Mouse (Mus musculus) spleen, adult 2 months (tissue): Measurements from ENCODE around the gene Glb1. TPM values are rescaled to one million over a fixed set of nuclear protein-coding genes. Genes with fewer than 3 reads are reported as not detected.

Experiments used
- DNase-seq, 2 experiments: peaks; one replicate each; pipeline versions ENCODE4 v3.0.0 to v3.0.0-alpha.2; 2012 to 2021; ENCODE audit warnings: low spot score in 2 of 2, low read depth in 1 of 2
- H3K27ac ChIP-seq: fragments of 200-500 bp; 2 replicates; pipeline ENCODE4 v1.5.1; 2012; ENCODE audit warnings: low read length, inconsistent platforms; ENCODE audit not compliant: insufficient read depth
- H3K27me3 ChIP-seq: fragments of 200-500 bp; 2 replicates; pipeline ENCODE4 v1.6.1; 2012; ENCODE audit warnings: mild to moderate bottlenecking, moderate library complexity, low read length, inconsistent platforms; ENCODE audit not compliant: control insufficient read depth, insufficient read depth
- H3K36me3 ChIP-seq: fragments of 200-500 bp; 2 replicates; pipeline ENCODE4 v1.6.1; 2012; ENCODE audit warnings: mild to moderate bottlenecking, low read length, inconsistent platforms; ENCODE audit not compliant: control insufficient read depth, insufficient read depth
- H3K4me1 ChIP-seq: fragments of 200-500 bp; 2 replicates; pipeline ENCODE4 v1.6.1; 2011; ENCODE audit warnings: inconsistent platforms; ENCODE audit not compliant: control insufficient read depth, insufficient read depth, insufficient read length
- H3K4me3 ChIP-seq: fragments of 200-500 bp; 2 replicates; pipeline ENCODE4 v1.5.1; 2011; ENCODE audit warnings: mild to moderate bottlenecking, inconsistent platforms; ENCODE audit not compliant: insufficient read depth, insufficient read length; ENCODE audit errors: extremely low read depth
- CTCF ChIP-seq: fragments of 200-500 bp; IDR thresholded peaks from 2 replicates; pipeline ENCODE4 v1.5.1; 2011; ENCODE audit warnings: mild to moderate bottlenecking, inconsistent platforms; ENCODE audit not compliant: insufficient read depth, insufficient read length, insufficient replicate concordance; ENCODE audit errors: extremely low read depth
- POLR2A ChIP-seq: fragments of 200-500 bp; IDR thresholded peaks from 2 replicates; pipeline ENCODE4 v1.6.1; 2011; ENCODE audit warnings: low read depth, low read length, inconsistent platforms
- WGBS: fragments of 180-500 bp; shearing (Covaris S2); methylation state at CpG from one replicate; pipeline ENCODE4 v1.1.7; 2018; 5-methylcytosine and 5-hydroxymethylcytosine counted together
- polyA plus RNA-seq: library from polyadenylated mRNA; depleted of rRNA; stranded (reverse); fragments of >200 nt; gene quantifications from 2 replicates; pipeline ENCODE4 v1.2.3, GENCODE M21; 2012

Glb1 gene
- polyA plus RNA-seq, 1 experiment: 21.8 TPM

DNA sequence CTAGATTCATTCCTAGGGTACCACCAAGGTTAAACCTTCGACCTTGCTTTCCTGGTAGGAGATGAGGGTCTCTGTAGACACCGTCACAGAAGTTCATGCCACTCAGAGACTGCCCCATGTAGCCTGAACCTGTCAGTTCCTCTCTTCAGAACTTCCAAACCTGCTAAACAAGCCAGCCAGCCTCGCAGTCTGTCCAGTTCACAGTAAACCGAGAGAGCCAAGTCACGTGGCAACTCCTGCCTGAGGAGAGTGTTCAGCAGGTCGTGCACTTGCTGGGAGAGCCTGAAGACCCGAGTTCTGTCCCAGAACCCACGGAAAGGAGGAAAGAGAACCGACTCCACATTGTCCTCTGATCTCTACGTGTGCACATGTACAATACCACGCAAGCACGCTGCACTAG is 13.0 kb downstream of the Glb1 start:
- no peak for TF ChIP-seq CTCF
- Histone ChIP-seq H3K27ac (no peak overlapping the region), H3K27me3 (no peaks in the 10 kb centered on the region), H3K4me3 (no peak overlapping the region), H3K4me1 (no peaks in the 10 kb centered on the region), H3K36me3 (peaks cover 4% of the 10 kb centered on the region)
- DNase-seq: no peak
- WGBS: 88% methylated on average over 12 of the region's 12 CpGs

DNA sequence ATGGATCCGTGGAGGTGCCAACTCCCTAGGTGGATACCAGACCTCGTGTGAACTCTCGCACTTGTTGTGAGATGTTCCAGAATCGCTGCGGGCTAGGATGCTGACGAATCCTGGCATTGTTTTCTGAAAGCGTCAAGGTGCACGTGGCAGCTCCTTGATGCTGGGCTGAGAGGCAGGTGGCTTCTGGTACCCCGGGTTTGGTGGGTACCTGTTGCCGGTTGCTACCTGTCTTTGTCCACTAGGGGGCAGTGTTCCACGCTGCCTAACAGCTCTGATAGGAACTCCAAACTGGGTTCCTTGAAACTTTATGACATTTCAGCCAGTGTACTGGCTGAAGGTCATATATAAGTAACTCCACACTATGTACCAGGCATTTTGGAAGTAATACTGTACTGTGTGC is 14.8 kb downstream of the Glb1 start:
- H3K36me3 ChIP-seq: no peaks in the 10 kb centered on the region; the same call in 1 of the 2 replicates
- no peak overlapping the region for H3K27ac ChIP-seq
- DNase-seq: peak in 1 of 2 experiments; percentile 47
- no peaks in the 10 kb centered on the region for H3K4me1 ChIP-seq
- no peak overlapping the region for H3K4me3 ChIP-seq
- TF ChIP-seq POLR2A: no peak
- TF ChIP-seq CTCF: peak; percentile 72; the same call in 1 of the 2 replicates
- 47% methylated on average over 11 of the region's 11 CpGs for WGBS
- H3K27me3 ChIP-seq: no peaks in the 10 kb centered on the region

DNA sequence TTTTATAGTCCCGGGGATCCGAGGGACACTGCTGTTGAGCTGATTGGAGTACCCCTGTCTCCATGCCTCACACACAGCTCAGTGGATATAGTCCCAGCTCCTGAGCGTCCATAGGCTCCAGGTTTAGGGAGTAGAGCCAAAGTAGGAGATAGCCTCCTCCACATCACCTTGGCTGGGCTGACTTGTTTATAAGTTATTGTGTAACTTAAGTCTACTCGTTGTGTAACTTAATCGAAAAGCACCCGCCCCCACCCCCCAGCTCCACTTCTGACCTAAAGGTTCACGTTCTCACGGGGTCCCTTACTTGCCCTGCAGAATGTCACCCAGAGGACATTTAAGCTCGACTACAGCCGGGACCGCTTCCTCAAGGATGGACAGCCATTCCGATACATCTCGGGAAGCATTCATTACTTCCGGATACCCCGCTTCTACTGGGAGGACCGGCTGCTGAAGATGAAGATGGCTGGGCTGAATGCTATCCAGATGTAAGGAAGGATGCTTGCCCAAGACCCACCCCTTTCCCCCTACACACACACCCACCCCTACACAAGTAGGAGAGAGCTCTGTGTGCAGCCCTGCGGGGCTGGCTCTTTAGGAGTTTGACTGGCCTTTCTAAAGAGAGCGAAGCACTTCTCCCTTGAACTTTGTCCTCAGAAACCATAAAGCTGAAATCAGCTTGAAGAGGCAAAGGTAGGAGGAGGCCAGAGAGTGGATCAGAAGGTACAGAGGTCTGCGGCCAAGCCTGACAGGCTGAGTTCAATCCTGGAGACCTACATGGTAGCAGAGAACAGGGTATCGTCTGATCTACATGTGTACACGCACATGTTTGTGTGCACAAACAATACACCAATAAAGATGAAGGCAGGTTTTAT is 16.0 kb downstream of the Glb1 start:
- Histone ChIP-seq H3K4me1 (no peaks in the 10 kb centered on the region), H3K27me3 (no peaks in the 10 kb centered on the region), H3K27ac (no peak overlapping the region), H3K4me3 (no peak overlapping the region), H3K36me3 (no peaks in the 10 kb centered on the region)
- TF ChIP-seq POLR2A (no peak), CTCF (no peak)
- 94% methylated on average over 21 of the region's 21 CpGs for WGBS
- no peak for DNase-seq

DNA sequence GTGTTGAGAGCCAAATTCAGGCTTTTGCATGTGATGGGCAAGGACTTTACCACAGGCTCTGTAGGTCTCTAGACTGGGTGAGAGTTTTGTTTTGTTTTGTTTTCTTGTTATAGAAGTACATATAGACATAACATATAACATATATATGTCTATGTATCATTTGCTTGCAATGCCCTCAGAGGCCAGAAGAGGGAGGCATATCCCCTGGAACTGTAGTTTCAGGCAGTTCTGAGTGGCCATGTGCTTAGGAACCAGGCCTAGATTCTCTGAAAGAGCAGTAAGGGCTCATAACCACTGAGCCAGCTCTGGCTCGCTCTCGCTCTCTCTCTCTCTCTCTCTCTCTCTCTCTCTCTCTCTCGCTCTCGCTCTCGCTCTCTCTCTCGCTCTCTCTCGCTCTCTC is 17.3 kb downstream of the Glb1 start:
- TF ChIP-seq CTCF (peak; percentile 19; the same call in 1 of the 2 replicates), POLR2A (no peak)
- no peaks in the 10 kb centered on the region for H3K36me3 ChIP-seq
- no peak overlapping the region for H3K27ac ChIP-seq
- no peaks in the 10 kb centered on the region for H3K4me1 ChIP-seq
- H3K27me3 ChIP-seq: no peaks in the 10 kb centered on the region
- H3K4me3 ChIP-seq: no peak overlapping the region
- 79% methylated on average over 7 of the region's 7 CpGs for WGBS
- peak in 1 of 2 experiments; percentile 50 for DNase-seq

DNA sequence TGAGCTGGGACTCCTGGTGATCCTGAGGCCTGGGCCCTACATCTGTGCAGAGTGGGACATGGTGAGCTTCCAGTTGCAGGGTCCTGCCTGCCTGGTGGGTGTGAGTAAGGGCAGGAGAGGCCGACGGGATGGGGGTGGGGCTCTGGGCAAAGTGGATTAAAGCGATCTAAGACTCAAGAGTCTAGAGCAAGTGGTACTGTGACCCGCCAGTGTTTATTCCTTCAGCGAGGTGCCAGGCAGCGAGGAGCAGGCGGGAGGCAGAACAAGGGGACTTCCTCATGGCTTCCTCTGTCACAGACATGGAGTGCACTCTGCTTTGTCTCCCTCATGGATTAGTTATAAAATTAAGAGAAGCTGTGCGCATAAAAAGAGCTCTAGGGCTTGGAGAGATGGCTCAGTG is 19.6 kb downstream of the Glb1 start:
- no peak overlapping the region for H3K27ac ChIP-seq
- H3K4me3 ChIP-seq: no peak overlapping the region
- no peaks in the 10 kb centered on the region for H3K4me1 ChIP-seq
- TF ChIP-seq POLR2A (no peak), CTCF (no peak)
- H3K36me3 ChIP-seq: peaks cover 3% of the 10 kb centered on the region; the same call in 1 of the 2 replicates
- no peak for DNase-seq
- 90% methylated on average over 8 of the region's 8 CpGs for WGBS
- H3K27me3 ChIP-seq: no peaks in the 10 kb centered on the region

DNA sequence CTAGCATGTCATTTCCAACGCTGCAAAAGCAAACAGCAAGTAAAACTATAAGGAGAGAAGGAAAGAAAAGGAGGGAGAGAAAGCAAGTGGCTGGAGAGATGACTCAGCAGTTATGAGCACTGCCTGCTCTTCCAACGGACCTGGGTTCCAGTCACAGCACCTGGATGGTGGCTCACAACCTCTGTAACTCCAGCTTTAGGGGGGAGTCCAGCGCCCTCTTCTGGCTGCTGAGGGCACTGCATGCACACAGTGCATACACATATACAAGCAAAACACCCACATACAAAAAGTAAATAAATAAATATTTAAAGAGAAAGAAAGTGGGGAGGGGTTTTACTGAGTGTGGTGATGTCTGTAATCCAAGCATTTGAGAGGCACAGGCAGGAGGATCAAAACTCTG is 20.2 kb downstream of the Glb1 start:
- WGBS: 79% methylated on average over 3 of the region's 3 CpGs
- Histone ChIP-seq H3K27me3 (no peaks in the 10 kb centered on the region), H3K4me1 (no peaks in the 10 kb centered on the region), H3K4me3 (no peak overlapping the region), H3K36me3 (peaks cover 8% of the 10 kb centered on the region; the same call in 1 of the 2 replicates), H3K27ac (no peak overlapping the region)
- DNase-seq: no peak
- TF ChIP-seq CTCF: peak; percentile 16; the same call in 1 of the 2 replicates
- TF ChIP-seq POLR2A: no peak

DNA sequence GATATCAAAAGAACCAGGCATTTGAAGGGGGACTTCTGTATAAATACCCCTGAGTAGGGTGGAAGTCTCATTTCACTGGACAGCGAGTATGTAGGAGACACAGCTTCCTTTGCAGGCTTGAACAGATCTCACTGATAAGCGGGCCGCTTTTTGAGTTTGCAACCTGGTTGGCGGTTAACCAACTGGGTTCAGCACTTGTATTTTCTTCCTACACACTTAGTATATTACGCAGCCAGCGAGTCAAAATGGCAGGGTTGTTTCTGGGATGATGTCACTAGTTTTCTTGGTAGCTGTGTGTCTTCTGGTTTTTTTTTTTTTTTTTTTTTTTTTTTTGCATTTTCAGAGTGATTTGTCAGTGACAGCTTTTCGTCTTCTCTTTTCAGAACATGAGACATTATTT is 20.9 kb downstream of the Glb1 start:
- TF ChIP-seq POLR2A (no peak), CTCF (no peak)
- Histone ChIP-seq H3K27ac (no peak overlapping the region), H3K36me3 (peaks cover 8% of the 10 kb centered on the region; the same call in 1 of the 2 replicates), H3K4me3 (no peak overlapping the region), H3K27me3 (no peaks in the 10 kb centered on the region), H3K4me1 (peaks cover 2% of the 10 kb centered on the region; the same call in 1 of the 2 replicates)
- DNase-seq: no peak
- 83% methylated on average over 7 of the region's 7 CpGs for WGBS
